Mouse (Mus musculus): Measurements from ENCODE around the gene Oxa1l.

DNA sequence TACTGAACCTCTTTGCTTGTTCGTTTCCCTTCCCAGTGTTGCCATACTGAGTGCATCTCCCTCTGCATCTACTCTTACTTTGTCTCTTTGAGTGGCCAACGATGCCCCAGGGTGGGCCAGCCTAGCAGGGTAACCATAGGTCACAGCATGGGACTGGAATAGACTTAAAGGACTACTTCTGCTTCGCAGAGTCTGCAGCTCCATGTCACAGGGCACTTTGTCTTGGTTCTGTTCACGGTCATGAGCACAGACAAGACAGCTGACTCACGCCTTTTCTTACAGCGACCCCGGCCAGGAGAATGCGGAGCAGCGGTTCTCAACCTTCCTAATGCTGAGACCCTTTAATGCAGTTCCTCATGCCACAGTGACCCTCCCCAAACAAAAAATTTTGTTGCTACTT is 22.0 kb downstream of the Oxa1l start:
- TF ChIP-seq POLR2A (IDR thresholded peaks at IDR 0.05; ENCODE audit: low read depth, low read length), result no peak
- no peak for TF ChIP-seq CTCF (conservative IDR thresholded peaks at IDR 0.05; ENCODE audit: insufficient read depth, insufficient read length, low read depth, low read length)

Measured in kidney, adult 2 months (tissue).